Mouse (Mus musculus) thymus, postnatal 4 days (tissue): Measurements from ENCODE around the gene Sema3b.
"Not testable (repeated sequence)": the region's sequence is repeated elsewhere in the genome, so short reads cannot be mapped to it uniquely, and the experiment has no call there.

Experiments
- DNase-seq: peaks from one replicate; pipeline ENCODE4 v3.0.0; 2021

The Sema3b gene

DNA sequence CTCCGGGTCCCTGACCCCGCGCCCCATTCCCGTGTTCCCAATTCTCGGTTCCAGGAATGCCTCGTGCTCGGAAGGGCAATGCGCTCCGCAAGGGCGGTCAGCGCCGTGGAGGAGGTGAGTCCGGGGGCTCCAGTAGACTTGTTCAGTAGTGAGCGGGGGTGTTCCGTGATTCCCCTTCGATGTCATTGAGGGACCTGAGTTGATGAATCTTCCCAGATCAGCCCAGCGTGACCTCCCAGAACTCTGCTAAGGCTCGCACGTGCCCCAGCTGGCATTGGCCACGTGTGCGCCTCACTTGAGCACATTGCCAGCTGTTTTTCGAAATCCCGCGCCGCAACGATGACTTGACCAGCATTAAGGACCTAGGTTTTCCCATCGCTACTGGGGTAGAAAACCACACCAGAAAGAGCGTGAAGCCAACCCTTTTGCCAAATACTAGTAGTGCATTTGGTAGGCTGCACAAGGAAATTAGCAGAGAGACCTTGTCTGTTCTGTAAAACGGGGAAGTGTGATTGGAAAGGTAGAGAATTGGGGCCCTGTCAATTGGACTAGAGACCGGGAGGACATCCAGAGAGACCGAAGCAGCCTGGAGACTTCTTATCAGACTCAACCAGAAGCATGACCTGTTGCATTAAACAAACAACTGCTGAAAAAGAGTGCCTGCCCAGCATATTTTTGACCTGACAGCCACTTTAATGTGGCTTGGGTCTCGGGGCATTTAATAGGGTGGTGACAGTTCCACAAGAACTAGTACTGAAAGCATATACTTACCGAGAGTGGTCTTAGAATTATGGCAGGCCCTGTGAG is 21.0 kb downstream of the Sema3b start:
- no peak for DNase-seq

DNA sequence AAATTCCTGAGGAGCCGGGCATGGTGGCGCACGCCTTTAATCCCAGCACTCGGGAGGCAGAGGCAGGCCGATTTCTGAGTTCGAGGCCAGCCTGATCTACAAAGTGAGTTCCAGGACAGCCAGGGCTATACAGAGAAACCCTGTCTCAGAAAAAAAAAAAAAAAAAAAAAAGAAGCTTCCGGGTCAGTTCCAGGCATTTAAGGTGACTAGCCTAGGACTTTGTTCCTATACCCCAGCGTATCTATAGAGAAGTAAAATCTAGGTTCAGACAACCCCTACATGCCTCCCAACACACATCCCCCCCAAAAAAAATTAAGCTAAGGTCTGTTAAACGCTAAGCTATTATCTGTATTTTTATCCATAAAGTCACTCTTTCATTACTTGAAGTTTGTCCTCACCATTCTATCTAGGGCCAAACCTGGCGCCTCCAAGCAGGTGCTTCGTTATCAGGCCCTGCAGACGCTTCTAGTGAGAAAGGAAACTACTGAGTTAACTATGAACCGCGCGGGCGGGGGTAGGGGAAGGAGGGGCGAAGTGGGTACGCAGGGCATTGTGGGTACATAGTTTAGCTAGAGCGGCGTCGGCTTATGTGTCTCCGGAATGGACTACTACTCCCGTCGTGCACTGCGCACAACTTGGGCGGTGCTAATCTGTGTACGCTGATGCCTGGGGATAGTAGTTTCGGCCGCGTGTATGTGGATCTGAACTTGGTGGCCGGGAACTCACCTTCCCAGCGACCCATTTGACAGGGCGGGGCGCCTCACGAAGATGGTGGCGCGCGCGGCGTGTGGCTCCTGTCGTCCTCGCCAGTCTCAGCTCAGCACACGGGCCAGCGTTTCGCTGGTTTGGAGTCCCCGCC is 21.8 kb downstream of the Sema3b start, which contains the start of gene Ifrd2:
TSS of gene Ifrd2 (plus strand) at position 669 of the 859 bp plus-strand sequence.
- peak; percentile 97 for DNase-seq

DNA sequence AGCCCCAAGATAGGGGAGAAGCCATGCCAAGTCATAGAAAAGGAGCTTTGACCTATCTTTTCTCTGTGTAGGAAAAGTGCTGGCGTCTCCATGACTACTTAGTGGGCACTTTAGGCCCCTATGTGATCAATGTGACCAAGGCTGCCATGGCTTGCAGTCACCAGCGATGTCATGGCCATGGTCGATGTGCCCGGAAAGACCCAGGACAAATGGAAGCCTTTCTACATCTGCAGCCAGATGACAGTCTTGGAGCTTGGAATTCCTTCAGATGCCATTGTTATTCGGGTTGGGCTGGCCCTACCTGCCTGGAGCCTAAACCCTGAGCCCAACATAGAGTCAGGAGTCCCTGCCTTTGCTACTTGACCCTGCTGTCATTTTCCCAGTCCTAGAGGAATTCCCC is 22.5 kb downstream of the Sema3b start:
- no peak for DNase-seq

DNA sequence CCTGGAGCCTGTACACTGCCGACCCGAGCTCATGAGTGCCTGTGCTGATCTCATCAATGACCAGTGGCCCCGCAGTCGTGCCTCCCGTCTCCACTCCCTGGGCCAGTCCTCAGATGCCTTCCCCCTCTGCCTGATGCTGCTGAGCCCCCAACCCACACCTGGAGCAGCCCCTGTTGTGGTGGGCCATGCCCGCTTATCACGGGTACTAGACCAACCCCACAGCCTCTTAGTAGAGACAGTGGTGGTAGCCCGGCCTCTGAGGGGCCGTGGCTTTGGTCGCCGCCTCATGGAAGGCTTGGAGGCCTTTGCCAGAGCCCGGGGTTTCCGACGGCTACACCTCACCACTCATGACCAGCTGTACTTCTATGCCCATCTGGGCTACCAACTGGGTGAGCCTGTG is 25.9 kb downstream of the Sema3b start:
- no peak for DNase-seq

DNA sequence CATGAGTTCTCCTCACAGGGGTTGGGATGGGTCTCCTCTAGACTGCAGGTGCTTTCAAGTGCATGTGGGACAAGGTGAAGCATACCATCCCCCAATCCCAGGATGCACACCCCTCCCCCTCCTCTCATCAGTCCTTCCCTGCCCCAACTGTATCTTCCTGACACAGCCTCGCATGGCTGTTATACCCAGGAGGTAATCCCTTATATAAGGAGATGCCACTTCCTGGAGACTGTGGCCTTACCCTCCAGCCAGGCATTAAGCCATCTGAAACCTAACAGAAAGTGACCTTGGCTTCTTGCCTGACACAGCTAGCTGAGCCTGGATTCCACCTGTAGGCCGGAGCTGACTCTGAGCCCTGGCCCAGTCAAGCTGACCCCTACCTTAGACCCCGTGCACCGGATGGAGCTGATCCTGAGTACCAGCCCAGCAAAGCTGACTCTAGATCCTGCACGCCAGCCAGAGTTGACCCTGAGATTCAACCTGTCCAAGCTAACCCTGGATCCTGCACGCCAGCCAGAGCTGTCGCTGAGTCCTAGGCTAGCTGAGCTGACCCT is 26.4 kb downstream of the Sema3b start:
- DNase-seq, result no peak

DNA sequence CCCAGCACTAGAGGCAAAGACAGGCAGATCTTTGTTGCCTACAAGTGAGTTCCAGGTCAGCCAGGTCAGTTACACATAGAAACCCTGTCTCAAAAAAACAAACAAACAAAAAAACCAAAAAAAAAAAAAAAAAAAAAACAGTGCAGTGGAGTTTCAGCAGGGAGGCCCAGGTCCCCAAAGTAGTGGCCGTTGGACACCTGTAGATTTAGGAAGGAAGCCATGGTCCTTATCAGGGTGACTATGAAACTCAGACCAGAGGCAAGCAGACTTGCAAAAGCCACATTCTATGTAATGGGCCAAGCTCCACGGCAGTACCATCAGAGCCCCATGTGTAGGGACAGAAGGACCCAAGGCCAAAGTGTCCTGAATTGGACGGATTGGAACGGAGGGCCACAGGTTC is 27.4 kb downstream of the Sema3b start:
- no peak for DNase-seq

DNA sequence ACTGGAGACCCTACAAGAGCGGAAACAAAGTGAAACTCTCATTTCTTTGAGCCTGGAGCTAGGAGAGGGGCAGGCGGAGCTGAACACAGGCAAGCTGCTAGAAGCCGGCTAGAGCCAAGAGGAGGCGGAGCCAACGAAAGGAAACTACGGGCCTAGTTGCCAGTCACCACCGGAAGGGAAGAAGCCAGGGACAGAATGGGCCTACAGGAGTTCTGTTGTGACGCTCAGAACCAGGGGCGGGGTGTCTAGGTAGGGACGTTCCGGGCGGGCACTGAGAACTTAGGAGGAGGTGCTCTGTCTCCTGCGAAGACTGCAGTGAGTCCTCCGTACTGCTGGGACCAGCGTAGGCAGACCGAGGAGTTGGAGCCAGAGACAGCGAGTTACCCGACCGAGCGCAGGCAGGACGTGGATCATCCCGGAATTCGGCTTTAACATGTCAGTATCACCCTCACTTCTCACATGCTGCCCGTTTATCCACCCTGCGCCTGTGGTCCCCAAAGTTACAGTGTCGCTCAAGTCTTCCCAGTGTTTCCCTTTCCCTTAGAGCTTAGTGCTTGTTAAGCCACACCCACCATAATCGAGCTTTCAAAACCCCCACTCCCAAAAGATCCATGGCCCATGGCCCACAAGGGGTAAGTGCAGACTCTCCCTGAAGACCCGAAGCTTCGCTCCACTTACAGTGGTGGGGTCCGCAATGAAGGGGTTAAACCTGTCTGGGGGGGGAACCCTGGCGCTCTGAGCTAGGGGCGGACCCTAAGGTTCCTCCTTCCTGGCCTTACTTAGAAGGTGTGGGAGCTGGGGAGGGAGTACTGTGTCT is 28.3 kb downstream of the Sema3b start, which contains the start of gene Hyal3:
TSS of gene Hyal3 (plus strand) at position 318 of the 817 bp plus-strand sequence.
- peak; percentile 85 for DNase-seq

DNA sequence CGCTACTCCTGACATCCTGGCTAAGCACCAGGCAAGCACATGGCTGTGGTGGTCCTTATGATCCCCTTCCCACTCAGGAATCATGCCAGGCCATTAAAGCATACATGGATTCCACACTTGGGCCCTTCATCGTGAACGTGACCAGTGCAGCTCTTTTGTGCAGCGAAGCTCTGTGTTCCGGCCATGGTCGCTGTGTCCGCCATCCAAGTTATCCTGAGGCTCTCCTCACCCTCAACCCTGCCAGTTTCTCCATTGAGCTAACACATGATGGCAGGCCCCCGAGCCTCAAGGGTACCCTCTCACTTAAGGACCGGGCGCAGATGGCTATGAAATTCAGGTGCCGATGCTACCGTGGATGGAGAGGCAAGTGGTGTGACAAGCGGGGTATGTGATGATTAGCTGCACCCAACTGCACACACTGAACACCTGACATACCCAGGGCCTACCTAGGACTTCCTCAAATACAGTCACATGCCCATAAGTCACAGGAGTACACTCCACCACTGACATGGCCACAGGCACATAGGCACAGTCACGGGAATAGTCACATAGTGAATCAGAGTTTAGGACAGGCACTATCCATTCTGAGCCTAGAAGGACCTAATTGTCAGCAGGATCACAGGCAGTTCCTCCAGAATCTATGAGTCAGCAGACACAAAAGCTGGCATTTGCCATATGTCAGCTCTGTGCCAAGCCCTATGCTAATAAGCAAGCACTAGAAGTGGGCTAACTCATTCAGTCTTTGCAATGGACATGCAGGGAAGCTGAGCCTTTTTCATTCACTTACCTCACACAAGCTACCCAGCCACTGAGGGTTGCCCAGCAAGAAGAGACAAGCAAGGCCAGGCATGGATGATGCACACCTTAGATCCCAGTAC is 29.8 kb downstream of the Sema3b start:
- DNase-seq, result no peak

DNA sequence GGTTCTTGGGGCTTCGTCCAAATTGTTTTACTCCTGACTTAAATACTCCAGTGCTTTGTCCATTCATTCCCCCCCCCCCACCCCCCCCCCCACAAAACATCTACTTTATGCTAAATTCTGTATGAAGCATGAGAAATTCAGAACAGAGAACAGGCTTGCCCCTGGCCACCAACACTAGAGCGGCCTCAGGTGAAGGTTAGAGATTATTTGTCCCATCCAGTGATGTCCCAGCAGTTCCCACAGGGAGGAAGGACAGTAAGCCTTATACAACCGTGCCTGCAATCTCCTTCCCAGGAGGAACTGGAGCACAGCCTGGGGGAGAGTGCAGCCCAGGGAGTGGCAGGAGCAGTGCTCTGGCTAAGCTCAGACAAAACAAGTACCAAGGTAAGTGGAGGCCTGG is 30.4 kb downstream of the Sema3b start, which contains the start of gene Naa80:
TSS of gene Naa80 (plus strand) at position 301 of the 400 bp plus-strand sequence.
- DNase-seq, result no peak

DNA sequence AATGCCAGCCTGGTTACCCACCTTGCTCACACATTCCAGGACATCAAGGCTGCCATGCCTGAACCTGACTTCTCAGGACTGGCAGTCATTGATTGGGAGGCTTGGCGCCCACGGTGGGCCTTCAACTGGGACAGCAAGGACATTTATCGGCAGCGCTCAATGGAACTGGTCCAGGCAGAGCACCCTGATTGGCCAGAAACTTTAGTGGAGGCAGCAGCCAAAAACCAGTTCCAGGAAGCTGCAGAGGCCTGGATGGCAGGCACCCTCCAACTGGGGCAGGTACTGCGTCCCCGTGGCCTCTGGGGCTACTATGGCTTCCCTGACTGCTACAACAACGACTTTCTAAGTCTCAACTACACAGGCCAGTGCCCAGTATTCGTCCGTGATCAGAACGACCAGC is 31.2 kb downstream of the Sema3b start:
- no peak for DNase-seq

DNA sequence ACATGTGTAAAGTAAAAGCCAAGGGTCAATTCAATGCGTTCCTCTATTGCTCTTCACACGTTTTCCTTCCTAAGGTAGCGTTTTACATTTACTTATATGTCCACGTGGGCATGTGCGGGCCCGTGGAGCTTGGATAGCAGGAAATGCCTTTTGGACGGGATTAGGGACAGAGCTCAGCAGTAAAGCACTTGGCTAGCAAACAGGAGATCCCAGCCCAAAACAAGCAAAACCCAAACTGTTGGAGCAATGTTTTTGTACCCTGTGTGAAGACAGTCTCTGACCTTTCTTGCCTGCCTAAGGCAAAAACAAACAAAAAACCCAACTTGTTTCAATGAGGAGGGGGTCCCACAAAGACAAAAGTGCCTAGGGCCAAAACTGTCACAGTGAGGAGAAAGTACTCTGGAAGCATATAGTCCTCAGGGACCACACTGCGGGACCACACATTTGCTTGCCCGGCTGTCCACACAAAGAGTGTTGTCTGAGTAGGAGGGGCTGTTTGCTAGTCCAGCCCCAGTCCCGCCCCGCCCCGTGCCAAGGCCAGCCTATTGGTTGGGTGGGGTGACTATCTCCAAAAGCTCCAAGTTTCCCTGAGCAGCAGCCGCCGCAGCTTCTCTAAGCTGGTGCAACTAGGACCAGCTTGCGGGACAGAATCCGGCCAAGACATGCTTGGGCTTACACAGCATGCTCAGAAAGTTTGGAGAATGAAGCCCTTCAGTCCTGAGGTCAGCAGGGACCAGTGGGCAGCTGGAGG is 32.5 kb downstream of the Sema3b start, which contains the start of gene Hyal1:
TSS of gene Hyal1 (plus strand) at position 571 of the 751 bp plus-strand sequence.
- no peak for DNase-seq

DNA sequence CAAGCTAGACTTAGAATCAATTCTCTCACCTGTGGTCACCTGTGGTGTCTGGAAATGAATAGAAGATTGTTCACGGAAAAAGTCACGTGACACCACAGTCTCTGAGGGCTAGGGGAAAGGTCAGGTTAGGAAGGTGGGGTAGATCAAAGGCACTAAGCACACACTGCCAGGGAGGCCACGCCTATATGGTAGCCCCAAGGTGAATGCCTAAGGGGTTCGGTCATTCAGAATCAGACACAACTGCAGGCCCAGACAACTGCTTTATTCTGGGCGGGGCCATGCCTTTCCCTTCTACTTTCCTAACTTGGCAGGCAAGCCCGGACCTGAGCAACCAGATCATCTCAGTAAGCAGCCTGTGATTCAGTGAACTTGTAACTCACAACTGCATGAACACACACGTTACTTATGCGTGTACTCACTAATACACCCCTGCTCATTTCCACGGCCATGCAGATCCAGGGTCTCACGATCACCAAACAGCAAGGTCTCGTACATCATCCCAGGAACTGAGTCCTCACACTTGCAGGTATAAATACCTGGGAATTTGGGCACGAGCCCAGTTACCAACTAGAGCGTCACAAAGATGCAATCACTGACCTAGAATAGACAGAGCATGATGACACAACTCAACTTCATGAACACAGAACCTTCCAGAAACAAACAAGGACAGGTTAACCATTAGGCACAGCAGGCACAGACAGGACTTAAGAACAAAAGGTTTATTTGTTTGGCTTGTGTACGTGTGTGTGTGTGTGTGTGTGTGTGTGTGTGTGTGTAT is 33.3 kb downstream of the Sema3b start:
- no peak for DNase-seq

DNA sequence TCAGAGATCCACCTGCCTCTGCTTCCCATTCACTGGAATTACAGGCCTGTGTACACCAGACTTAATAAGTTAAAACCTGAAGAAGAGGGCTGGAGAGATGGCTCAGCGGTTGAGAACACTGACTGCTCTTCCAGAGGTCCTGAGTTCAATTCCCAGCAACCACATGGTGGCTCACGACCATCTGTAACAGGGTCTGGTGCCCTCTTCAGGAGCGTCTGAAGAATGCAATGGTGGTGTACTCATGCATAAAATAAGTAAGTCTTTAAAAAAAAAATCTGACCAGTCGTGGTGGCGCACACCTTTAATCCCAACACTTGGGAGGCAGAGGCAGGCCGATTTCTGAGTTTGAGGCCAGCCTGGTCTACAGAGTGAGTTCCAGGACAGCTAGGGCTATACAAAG is 35.3 kb downstream of the Sema3b start:
- DNase-seq, result not testable (repeated sequence)

DNA sequence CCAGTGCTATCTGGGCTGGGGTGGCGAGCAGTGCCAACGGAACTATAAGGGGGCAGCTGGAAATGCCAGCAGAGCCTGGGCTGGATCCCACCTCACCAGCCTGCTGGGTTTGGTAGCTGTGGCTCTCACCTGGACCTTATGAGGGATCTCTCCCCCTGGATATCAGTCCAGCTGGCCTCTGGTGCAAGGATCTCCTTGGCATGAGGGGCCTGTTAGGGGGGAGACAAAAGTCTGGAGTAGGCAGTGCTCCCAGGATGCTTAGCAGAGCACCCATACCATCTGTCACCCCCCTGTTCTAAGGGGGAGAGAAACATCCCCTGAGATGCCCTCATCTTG is 36.7 kb downstream of the Sema3b start:
- DNase-seq, result no peak

DNA sequence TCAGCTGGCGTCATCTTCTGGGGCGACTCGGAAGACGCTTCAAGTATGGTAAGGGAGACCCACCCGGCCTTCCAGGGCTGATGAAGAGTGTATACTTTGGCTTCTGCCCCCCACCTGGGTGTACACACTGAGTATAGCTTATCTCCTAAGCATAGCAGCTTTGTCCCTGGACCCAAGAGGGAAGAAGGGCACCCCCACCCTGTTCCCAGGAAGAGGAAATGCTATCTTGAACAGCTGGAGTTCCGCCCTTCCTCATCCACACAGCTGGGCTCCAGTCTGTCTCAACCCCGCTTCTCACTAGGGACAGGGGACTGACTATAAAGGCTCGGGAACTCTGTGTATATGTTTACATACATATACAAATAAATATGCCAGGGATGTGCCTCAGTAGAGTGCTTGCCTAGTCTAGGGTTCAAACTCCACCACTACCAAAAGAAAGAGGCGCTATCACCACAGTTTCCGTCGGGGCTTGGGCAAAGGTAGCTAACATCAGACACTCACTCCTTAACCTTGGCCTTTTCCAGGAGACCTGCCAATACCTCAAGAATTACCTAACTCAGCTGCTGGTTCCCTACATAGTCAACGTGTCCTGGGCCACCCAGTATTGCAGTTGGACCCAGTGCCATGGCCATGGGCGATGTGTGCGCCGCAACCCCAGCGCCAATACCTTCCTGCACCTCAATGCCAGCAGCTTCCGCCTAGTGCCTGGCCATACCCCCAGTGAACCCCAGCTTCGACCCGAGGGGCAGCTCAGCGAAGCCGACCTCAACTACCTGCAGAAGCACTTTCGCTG is 37.3 kb downstream of the Sema3b start:
- no peak for DNase-seq

DNA sequence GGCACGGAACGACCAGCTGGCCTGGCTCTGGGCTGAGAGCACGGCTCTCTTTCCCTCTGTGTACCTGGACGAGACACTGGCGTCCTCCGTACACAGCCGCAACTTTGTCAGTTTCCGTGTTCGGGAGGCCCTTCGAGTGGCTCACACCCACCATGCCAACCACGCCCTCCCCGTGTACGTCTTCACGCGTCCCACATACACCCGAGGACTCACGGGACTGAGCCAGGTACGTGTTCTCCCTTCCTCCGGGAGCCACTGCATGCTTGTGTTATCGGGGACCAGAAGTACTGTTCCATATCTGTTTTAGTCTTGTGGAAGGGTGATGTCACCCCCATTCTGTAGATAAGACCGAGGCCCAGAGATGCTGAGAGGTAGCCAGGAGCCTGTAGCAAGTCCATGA is 38.2 kb downstream of the Sema3b start:
- DNase-seq, result no peak

DNA sequence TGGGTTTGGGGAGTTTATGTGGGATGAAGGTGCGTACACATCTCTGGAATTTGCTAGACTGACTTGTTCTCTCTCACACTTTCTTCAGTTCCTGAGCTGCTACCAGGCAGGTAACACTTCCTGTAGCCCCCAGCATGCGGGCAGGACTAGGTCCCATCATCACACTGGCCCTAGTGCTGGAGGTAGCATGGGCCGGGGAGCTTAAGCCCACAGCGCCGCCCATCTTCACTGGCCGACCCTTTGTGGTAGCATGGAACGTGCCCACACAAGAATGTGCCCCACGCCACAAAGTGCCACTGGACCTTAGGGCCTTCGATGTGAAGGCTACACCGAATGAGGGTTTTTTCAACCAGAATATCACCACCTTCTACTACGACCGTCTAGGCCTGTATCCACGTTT is 39.0 kb downstream of the Sema3b start:
- no peak for DNase-seq

DNA sequence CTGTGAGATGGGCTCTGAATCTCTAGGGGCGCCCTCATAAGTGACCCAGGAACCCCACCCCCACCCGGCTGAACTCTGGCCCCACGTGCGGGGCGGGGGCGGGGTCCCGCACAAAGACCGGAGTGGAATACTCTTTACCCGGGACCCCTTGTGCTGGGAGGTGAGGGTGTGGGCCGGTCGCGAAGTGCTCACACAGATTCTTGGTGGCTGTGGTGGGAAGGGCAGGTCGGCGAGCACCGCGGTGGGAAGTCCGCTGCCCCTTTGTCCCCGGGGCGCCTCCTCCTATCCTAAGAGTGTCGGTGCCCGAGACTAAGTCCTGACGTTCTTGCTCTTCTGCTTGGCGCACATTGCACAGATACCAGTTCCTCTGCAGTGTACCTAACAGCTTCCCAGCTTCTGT is 39.8 kb downstream of the Sema3b start:
- no peak for DNase-seq
